Mouse (Mus musculus) kidney, postnatal 4 days (tissue): ENCODE data around the gene Col5a3.
A peak's percentile ranks its signal among the peaks of the same experiment; 100 is the strongest.
"Not testable (repeated sequence)": the region's sequence is repeated elsewhere in the genome, so short reads cannot be mapped to it uniquely, and the experiment has no call there.

ENCODE experiments used
- DNase-seq, 2 experiments: peaks; one replicate each; pipeline ENCODE4 v3.0.0; 2021; ENCODE audit warnings: mixed read lengths in 2 of 2

Gene Col5a3

DNA sequence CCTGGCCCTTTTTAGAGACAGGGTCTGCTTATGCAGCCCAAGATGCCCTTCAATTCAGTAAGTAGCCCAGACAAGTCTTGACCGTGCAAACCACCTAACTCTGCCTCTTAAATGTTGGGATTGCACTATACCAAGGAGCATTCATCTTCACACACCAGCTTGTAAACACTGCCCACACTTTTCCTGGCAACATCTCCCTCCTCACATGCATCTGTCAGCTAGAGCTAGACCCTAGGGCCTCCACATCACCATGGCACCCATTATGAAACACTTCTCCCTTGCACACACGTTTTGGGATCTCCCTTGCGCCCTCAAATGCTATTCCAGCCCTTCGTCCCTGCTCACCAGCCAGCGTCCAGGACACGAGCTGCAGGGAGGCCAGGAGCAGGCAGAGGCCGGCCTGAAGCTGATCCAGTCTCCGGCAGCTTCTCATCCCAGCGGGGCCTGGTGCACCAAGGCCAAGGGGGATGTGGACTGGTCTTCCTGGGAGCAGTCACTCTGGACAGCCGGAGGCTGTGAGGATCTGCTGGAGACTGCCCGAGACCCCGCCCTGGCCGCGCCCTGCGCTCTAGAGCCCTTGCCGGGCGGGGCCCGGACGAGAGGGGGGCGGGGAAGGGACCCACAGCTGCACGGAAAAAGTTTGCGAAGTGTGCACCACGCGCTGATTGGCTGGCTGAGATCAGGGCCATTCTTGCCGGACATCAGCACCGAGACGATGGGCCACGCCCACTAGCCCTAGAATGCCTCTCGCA lies at the start of gene Col5a3:
TSS of gene Col5a3 (minus strand) at position 547 of the 752 bp plus-strand sequence.
- DNase-seq = peak; percentile 73 to 86

DNA sequence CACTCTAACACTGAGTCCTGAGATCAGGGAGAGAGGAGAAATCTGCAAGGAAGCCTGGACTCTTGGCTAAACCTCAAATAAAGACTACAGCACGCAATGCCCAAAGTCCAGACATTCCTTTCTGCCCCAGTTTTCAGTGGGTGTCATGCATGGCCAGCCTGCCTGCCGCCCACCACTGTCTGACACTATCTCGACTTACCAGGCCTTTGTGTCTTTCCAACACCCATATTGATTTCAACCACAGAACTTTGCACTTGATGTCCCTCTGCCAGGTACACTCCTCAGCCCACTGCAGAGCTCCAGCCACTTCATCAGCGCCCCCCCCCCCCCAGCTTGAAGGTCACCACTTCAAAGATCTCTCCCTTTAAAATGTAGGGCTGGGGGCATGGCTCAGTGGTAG lies 47.4 kb upstream of the Col5a3 start:
- no peak for DNase-seq

- peak; percentile 66 to 67 for DNase-seq
Observed at GRCm38 (mm10) chr9:20861821-20862220, 47.0 kb upstream of the Col5a3 start.

DNA sequence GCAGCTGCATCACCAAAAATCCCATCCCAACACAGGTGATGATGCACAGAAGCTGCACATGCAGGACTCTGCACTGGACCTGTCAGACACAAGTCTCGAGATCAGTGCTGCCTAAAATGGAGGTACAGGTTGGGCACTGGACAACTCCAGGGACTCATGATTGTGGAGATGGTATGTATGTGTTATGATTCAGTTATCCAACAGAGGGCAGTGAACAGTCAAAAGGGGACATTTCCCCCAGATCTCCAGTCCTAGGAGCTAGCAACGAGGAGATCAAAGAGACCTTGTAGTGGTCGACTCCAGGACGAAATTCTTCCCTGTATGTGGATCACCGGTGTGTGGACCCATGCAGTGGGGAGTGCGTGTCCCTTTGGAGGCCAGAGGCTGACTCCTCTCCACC lies 45.1 kb upstream of the Col5a3 start:
- DNase-seq = no peak

- DNase-seq = peak; percentile 79 to 82
Observed at GRCm38 (mm10) chr9:20857131-20857530, 42.3 kb upstream of the Col5a3 start.

DNA sequence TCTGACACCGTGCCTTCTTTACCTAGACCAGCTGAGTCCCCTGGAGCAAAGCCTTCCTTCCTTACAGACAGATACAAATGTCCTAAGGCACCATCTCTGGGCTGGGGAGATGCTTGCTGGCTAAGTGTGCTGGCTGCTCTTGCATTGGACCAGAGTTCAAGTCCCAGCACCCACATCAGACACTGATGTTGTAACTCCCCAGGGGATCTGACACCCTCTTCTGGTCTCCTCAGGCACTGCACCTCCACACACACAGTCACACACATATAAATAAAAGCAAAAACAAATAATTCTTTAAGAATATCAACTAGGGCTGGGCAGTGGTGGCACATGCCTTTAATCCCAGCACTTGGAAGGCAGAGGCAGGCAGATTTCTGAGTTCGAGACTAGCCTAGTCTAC lies 35.3 kb upstream of the Col5a3 start:
- no peak for DNase-seq

DNA sequence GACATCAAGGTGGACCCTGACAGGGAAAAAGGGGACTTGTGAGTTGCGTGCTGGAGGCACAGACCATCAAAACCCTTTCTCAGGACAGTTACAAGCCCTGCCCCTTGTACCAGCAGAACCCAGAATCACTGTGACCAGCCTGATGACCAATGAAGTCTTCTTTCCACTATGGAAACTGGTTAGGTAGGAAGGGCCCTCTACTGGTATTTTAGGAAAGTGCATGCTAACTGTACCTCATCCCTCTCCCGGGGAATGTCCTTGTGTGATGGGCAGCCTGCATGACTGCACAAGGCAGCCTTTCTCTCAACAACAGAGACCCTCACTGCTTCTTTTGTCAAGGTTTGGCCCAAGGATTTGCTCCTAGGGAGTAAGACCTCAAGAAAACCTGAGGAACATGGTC lies 27.8 kb upstream of the Col5a3 start:
- DNase-seq = peak in 1 of 2 experiments; percentile 7

GRCm38 (mm10) chr9:20842211-20842610 lies 27.3 kb upstream of the Col5a3 start:
- no peak for DNase-seq

GRCm38 (mm10) chr9:20838931-20839330 lies 24.1 kb upstream of the Col5a3 start:
- DNase-seq = no peak

DNA sequence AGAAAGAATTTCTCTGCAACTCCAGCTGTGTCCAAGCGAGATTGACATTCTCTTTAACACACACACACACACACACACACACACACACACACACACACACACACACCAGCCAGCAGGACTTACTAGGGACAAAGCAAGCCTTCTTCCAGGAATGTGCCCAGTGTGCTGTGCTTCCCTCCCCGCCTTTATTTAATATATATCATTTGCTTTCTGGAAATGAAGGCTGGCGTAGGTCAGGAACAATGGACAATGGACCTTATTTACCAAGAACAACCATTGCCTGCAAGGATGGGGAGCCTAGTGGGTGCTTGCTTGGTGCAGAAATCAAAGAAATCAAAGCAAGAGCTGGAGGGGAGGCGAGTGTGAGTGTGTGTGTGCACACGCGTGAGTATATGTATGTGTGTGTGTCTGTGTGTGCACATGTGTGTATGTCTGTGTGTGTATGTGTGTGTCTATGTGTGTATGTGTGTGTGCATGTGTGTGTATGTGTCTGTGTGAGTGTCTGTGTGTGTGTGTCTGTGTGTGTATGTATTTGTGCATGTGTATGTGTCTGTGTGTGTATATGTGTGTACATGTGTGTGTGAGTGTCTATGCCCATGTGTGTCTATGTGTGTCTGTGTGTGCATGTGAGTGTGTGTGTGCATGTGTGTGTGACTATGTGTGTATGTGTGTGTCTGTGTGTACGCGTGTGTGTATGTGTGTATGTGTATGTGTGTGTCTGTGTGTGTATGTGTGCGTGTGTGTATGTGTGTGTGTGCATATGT lies 22.5 kb upstream of the Col5a3 start:
- no peak for DNase-seq

GRCm38 (mm10) chr9:20835431-20835954 lies 20.6 kb upstream of the Col5a3 start:
- DNase-seq = not testable (repeated sequence)

GRCm38 (mm10) chr9:20834881-20835280 lies 20.0 kb upstream of the Col5a3 start:
- DNase-seq = no peak

GRCm38 (mm10) chr9:20830901-20831643 lies 16.2 kb upstream of the Col5a3 start:
- DNase-seq = peak; percentile 98

DNA sequence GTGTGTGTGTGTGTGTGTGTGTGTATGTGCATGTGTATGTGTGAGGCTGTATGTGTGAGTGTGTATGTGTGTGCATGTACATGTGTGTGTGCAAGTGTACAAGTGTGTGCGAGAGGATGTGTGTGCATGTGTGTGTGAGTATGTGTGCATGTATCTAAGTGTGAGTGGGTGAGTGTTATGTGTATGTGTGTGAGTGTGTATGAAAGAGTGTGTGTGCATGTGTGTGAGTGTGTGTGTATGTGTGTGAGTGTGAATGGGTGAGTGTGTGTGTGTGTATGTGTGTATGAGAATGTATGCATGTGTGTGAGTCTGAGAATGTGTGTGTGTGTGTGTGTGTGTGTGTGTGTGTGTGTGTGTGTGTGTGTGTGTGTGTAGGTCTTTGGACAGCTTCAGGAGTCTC lies 13.3 kb upstream of the Col5a3 start:
- no peak for DNase-seq

- no peak for DNase-seq
Observed at GRCm38 (mm10) chr9:20825781-20826180, 10.9 kb upstream of the Col5a3 start.

DNA sequence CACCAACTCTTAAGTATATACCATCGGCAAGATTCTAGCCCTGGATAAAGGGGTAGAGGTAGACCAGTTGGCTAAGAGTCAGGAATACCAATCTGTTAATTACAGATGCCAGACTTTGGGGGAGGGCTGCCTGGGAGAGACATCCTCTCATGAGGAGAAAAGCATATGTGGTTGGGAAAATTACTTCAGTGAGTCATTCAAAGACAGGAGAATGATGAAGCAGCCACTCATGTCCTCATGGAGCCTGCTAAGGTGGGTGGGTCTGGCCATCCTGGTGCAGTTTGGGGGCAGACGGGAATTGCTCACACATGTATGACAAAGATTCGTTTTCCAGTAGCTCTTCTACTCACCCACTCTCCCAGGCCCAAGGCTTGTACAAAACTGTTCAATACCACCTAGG lies 8.0 kb upstream of the Col5a3 start:
- no peak for DNase-seq

GRCm38 (mm10) chr9:20820001-20820400 lies 5.1 kb upstream of the Col5a3 start:
- no peak for DNase-seq

GRCm38 (mm10) chr9:20818236-20818635 lies 3.4 kb upstream of the Col5a3 start, which contains the start of gene Rdh8:
Rdh8 (plus strand) TSS chr9:20818503.
- DNase-seq = no peak

DNA sequence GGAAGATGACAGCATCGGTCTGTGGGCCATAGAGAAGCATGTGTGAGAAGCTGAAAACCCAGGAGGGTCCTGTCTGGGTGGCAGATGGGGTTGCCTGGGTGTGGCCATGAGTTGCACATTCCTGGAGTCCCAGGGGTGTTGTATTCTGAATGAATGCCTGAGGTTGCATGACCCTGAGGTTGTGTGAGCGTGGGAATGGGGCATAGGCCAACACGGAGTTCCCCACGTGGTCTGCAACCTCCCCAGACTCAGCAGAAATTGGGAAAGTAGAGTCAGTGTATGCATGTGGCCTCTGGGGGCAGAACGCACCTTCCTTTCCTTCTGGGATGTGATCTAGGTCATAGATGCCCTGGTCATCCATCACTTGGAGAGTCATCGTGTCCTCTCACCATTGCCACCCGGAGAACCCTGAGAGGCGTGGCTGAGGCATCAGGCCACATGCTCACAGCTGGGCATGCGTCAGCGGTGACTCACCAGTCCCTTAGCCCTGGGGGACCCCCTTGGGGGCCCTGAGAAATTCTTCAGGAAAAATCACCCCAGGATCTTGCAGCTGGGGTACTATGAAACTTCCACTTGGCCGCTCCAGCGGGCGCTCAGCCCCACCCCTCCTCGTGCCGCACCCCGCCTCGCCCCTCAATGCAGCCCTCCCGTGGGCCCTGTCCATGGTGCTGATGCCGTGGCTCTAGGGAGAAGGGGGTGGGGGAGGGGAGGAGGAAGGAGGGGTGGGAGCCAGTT lies 2.2 kb downstream of the Col5a3 start:
- DNase-seq = peak; percentile 86 to 87

GRCm38 (mm10) chr9:20810773-20811172 lies 4.1 kb downstream of the Col5a3 start:
- no peak for DNase-seq

- DNase-seq = no peak
Observed at GRCm38 (mm10) chr9:20810271-20810670, 4.6 kb downstream of the Col5a3 start.

DNA sequence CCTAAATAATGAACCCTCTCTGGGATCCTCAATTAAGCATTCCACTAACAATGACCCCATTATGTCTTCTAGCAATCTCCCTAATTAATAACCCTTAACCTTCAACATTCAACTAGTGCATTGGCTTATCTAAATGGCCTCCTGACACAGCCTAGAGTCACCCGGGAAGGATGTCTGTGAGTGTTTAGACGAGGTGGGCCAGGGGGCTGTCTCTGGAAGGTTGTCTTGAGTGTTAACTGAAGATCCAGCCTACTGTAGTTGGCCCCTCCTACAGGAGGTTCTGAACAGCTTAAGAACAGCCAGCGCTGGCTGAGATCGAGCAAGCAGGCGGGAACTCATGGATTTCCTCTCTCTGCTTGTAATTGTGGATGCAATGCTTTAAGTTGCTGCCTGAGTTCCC lies 9.2 kb downstream of the Col5a3 start:
- DNase-seq = no peak

DNA sequence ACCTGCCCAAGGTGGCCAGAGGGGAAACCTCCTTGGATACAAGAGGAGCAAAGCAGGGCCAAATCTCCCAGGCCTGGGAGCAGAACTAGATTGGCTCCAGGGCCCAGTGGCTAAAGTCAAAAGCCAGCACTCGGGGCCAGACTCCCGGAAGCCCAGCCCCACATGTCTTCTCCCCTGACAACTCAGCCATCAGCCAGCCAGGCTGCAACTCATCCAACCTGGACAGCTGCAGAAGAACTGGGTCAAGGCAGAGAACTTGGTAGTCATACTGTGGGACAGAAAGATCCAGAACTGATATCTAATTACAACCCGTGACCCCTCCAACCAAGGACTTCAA lies 9.7 kb downstream of the Col5a3 start:
- peak in 1 of 2 experiments; percentile 27 for DNase-seq
